Mouse (Mus musculus) intestine, embryonic 15.5 days (tissue): ENCODE measurements at regions not wholly inside any gene's neighbourhood (a gene's known extent, or its start where the extent isn't known, plus 50 kb on each side); places are given as distances from the start of the nearest gene placed in this dataset.

Experiments used
- ATAC-seq: fragments of 200-750 bp; cut with Nextera tagmentation; 2 replicates; pipeline ENCODE4 v1.8.0; 2017; ENCODE audit warnings: moderate TSS enrichment, moderate library complexity
- H3K27ac ChIP-seq: fragments of 300-500 bp; sonication (generic); 2 replicates; pipeline ENCODE4 v1.5.1; 2015; ENCODE audit warnings: mild to moderate bottlenecking, inconsistent platforms
- H3K27me3 ChIP-seq: fragments of 300-500 bp; sonication (generic); replicated peaks from 2 replicates; pipeline ENCODE4 v1.6.1; 2015; ENCODE audit warnings: inconsistent platforms
- H3K36me3 ChIP-seq: fragments of 300-500 bp; sonication (generic); 2 replicates; pipeline ENCODE4 v1.6.1; 2015; ENCODE audit warnings: inconsistent platforms
- H3K4me1 ChIP-seq: fragments of 300-500 bp; sonication (generic); replicated peaks from 2 replicates; pipeline ENCODE4 v1.6.1; 2015; ENCODE audit warnings: inconsistent platforms
- H3K4me2 ChIP-seq: fragments of 300-500 bp; sonication (generic); replicated peaks from 2 replicates; pipeline ENCODE4 v1.6.1; 2015; ENCODE audit warnings: mild to moderate bottlenecking, inconsistent platforms
- H3K4me3 ChIP-seq: fragments of 300-500 bp; sonication (generic); replicated peaks from 2 replicates; pipeline ENCODE4 v1.5.1; 2015; ENCODE audit warnings: inconsistent platforms
- H3K9ac ChIP-seq: fragments of 300-500 bp; sonication (generic); 2 replicates; pipeline ENCODE4 v1.6.1; 2015; ENCODE audit warnings: inconsistent platforms
- H3K9me3 ChIP-seq: fragments of 300-500 bp; sonication (generic); 2 replicates; pipeline ENCODE4 v1.6.1; 2016; ENCODE audit warnings: inconsistent platforms
- WGBS: fragments of 180-500 bp; shearing (Covaris S2); methylation state at CpG from one replicate; pipeline ENCODE4 v1.1.7; 2015; 5-methylcytosine and 5-hydroxymethylcytosine counted together

- H3K36me3 ChIP-seq = no peaks in the 10 kb centered on the region
- no peaks in the 10 kb centered on the region for H3K27me3 ChIP-seq
- no peak overlapping the region for H3K4me3 ChIP-seq
- no peak overlapping the region for H3K9ac ChIP-seq
- H3K4me2 ChIP-seq = no peak overlapping the region
- 89% methylated on average over 9 of the region's 9 CpGs for WGBS
- no peaks in the 10 kb centered on the region for H3K9me3 ChIP-seq
- H3K27ac ChIP-seq = no peak overlapping the region
- no peak for ATAC-seq
- no peaks in the 10 kb centered on the region for H3K4me1 ChIP-seq
Observed at GRCm38 (mm10) chr11:23201701-23202449, 54.0 kb upstream of the Xpo1 start.

DNA sequence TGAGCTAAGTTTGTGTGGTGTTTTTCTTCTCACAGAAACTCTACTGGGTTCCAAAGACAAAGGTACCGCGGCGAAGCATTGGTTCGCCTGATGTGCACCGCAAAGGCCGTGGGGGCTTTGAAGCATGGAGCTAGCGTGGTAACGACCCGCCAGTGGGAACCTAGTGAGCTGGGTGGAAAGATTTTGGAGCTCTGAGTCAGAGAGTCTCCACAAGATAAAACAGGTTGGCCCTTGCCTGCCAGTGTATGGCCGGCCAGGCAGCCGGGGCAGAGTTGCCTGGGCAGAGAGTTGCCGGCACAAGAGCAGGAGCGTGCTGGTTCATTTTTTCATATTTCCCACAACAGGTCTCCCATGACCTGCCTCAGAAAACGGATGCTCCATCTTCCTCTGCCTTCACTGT is 52.3 kb upstream of the Xpo1 start:
- WGBS = 92% methylated on average over 14 of the region's 14 CpGs
- no peak for ATAC-seq
- no peaks in the 10 kb centered on the region for H3K27me3 ChIP-seq

GRCm38 (mm10) chr11:23204041-23204440 is 51.8 kb upstream of the Xpo1 start:
- no peaks in the 10 kb centered on the region for H3K9me3 ChIP-seq
- no peak overlapping the region for H3K9ac ChIP-seq
- WGBS = 66% methylated on average over 12 of the region's 12 CpGs
- no peaks in the 10 kb centered on the region for H3K36me3 ChIP-seq
- no peak overlapping the region for H3K4me2 ChIP-seq
- H3K4me3 ChIP-seq = no peak overlapping the region
- no peak overlapping the region for H3K27ac ChIP-seq
- H3K27me3 ChIP-seq = no peaks in the 10 kb centered on the region
- H3K4me1 ChIP-seq = no peaks in the 10 kb centered on the region
- no peak for ATAC-seq

More for the DNA sequence above, 52.3 kb upstream of the Xpo1 start:
- Histone ChIP-seq H3K4me2 (no peak overlapping the region), H3K36me3 (no peaks in the 10 kb centered on the region), H3K9ac (no peak overlapping the region), H3K27ac (no peak overlapping the region), H3K4me1 (no peaks in the 10 kb centered on the region), H3K4me3 (no peak overlapping the region), H3K9me3 (no peaks in the 10 kb centered on the region)
